Mouse (Mus musculus): ENCODE results near the gene Hip1r.

Gene Hip1r

GRCm38 (mm10) chr5:124019348-124020216 lies 46.2 kb downstream of the Hip1r start:
- DNase-seq: peak; percentile 47

- no peak for DNase-seq
These were observed 47.7 kb downstream of the Hip1r start for GRCm38 (mm10) chr5:124021148-124021547.

GRCm38 (mm10) chr5:124021701-124022100 lies 48.3 kb downstream of the Hip1r start:
- no peak for DNase-seq

- no peak for DNase-seq
These were observed 48.9 kb downstream of the Hip1r start for GRCm38 (mm10) chr5:124022365-124022764.

DNA sequence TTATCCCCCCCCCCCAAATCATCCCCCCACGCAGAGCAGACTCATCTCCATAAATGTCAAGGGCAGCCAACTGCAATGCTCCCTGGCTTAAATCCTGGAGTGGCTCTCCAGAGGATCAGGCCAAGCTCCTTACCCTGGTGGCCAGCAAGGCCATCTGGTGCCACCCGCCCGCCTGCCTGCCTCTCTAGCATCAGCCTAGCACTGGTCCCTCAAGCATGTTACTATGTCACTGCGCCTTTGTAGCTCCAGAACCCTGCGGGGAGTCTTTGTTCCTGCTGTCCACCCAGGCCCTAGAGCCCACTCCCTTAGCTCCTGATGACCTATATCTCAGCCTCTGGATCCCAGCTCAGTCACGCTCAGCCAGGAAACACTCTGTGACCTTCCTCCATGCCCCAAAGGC lies 51.2 kb downstream of the Hip1r start:
- no peak for DNase-seq

GRCm38 (mm10) chr5:124025146-124025545 lies 51.7 kb downstream of the Hip1r start:
- DNase-seq: no peak

DNA sequence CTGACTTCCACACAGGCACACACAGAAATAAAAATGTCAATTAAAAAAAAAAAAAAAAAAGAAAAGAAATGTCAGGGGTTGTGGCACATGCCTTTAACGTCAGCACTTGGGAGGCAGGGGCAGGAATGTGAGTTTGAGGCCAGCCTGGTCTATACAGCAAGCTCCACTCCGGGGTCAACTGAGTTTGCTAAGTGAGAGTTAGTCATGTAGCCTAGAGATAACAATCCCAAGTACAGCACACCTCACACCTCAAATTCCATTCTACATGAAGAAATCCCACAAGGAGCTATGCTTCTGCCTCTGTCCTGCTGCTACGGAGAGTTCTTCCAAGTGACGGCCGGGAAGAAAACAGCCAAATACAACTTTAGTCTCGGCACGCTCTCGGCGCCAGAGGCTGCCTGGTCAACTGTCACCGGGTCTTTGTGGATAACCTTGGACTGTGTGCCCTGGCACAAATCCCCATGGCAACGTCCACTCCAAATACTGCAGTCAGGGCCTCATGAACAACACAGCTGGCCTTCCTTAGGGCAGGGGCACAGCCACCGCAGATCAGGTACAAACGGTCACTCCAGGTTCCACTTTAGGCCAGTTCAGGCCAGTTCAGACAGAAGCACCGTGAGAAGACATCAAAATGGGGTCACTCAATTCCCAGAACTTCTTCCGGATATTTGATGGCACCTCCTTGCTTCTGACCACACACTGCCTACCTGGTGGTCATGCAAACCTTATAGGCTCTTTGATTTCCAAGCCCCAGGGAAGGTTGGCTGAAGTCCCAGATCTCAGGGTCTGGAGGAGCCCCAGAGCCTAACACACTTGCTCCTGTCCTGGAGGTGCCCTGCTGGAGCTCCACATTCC lies 52.4 kb downstream of the Hip1r start:
- no peak for DNase-seq

DNA sequence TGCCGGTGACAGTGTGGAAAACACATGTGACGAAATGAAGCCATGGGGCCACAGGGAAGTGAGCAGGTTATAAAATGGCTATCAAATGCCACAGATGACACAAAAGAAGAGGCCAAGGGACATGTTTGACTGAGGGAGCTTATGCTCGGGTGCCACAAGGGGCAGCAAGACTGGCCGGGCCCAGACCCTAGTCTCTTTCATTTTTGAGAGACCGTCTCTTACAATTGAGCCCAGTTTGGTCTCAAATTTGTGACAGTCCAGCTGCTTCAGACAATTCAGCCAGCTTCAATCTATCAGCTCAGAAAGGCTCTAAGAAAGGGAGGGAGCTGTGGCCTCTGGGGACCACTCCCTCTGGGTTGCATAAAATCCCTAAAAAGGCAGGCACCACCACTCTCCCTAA lies 53.1 kb downstream of the Hip1r start:
- no peak for DNase-seq

GRCm38 (mm10) chr5:124027702-124028470 lies 54.5 kb downstream of the Hip1r start:
- no peak for DNase-seq

DNA sequence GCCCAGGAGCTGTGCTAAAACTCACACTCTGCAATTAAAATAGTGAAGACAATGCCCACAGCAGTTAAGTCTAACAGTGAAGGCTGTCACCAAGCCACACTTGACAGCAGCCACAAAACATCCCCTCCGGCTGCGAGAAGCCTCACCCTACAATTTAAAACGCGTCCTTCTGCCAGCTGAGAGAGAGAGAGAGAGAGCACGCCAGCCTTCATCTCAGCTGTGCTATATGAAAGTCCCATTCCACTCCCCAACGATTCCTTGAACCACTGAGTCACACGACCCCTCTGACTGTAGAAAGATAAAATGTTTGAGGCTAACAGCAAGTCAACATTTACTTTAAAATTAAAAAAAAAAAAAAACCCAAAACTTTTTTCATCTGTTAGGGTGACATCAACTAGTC lies 55.3 kb downstream of the Hip1r start:
- DNase-seq: no peak

DNA sequence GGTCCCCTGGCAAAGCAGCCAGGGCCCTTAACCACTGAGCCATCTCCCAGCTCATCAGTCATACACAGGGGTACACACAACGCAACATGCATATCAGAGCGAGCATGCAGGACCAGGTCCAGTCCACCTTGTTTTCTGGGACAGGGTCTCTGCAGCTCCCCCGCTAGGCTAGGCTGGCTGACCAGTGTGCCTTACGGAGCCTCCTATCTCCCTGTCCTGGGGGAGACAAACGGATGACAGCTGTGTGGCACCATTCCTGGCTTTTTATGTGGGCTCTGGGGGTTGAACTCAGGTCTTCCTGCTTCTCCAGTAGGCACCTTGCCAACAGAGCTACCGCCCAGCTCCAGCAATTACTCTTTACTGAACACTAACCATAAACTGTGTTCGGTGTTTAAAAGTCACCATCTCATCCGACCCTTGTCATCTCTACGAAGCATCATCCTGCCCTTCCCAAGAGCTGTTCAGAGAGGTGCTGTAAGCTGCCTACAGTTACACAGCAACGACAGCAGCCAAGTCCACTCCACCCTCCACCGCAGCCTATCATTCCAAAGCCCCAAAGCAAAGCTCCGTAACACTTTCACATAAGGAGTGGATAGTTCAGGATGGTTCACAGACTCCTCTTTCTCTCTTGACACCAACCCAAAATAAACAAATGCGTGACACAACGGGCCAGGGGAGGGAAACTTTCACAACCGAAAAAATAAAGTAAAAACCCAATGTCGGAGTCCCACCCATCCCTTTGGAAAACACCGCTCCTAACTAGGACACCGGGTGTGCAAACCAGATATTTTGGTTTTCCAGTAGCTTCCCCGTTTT lies 56.0 kb downstream of the Hip1r start:
- no peak for DNase-seq

GRCm38 (mm10) chr5:124030386-124031067 lies 57.1 kb downstream of the Hip1r start:
- no peak for DNase-seq

DNA sequence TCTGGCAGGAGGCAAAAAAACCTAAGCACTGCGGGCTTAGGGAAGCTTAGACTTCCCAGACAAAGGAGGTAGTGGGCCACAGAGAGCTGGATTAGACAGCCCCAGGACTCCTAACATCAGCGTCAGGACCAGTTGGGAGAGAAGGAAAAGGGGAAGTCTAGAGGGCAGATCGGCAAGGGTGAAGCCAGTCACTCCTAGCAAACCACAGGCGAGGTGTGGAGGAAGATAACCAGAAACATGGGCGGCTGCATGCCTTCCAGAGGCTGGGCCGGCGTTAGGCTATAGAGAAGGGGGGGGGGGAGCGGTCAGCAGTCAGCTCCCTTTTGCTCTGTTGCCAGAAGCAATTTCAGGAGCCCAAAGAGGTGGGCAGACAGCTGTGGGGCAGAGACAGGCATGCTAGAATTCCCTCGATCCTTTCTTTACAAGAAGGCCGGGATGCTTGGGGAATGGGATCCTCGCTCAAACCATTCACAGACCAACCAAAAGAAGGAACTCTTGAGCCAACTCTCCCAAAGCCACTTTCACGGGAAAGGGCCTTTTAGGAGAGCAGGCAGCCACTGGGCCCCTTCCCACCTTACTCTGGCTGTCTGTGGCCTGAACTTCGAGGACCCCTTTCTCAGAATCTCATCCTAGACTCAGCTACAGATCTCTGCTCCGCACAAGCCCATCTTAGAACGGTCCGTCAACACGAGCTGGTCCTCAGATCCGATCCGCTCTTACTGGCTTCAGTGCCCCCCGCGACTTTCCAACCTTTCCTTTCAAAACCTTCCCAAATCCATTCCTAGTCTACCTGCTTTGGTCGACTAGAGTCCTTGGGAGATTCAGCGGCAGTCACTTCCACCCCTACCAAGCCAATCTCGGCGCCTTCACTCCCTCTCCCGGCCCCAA lies 57.9 kb downstream of the Hip1r start:
- no peak for DNase-seq

- DNase-seq: peak; percentile 95
These were observed 58.6 kb downstream of the Hip1r start, which contains the start of gene Vps37b for GRCm38 (mm10) chr5:124032001-124032508. Gene Vps37b (minus strand): TSS chr5:124032270.

DNA sequence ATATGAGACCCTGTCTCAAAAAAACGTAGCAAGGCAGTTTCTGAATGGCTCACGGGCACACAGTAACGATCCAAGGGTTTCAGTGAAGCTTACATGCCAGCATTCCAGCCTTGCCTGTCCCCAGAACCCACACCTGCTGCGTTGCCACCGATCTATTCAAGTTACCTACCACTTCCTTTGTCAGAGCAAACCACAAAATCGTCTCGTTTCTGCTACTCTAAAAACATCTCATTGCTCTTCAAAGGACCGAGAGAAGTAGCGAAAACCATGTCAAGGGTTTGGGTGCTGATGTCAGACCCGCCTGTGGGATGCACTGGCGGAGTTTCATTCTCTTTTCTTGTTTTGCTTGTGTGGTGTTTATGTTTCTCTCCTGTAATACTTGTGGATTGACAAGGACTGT lies 61.0 kb downstream of the Hip1r start:
- no peak for DNase-seq

DNA sequence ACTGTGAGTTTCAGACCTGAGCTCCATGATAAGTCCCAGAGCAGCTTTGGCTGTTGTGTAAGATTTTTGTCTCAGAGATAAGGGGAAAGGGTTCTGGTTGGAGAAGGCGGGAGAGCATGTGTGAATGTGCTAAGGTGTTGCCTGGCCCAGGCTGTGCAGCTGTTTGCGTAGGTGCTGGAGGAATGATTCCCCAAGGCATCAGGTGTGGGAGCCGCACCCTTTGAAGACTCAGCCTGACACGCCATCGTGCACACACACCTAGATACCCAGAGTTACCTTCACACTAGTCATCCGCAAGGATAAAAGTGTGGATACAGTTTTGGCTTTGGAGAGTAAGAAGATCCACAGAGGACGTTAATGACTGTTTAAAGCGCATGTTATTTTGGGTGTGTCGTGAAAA lies 62.0 kb downstream of the Hip1r start:
- no peak for DNase-seq

DNA sequence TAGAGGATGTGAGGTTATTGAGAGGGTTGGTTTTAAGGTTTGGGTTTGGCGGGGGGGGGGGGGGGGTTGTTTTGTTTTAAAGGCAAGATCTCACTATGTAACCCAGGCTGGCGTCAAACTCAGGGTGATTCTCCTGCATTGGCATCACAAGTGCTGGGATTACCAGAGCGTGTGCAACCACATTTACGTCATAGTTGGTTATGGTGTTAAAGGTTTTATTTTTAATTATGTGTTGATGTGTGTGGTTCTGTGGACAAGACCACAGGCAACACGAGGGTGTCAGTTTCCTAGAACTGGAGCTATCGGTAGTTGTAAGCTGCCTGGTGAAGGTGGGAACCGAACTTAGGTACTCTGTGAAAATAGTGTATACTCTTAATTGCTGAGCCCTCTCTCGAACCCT lies 62.4 kb downstream of the Hip1r start:
- DNase-seq: no peak

DNA sequence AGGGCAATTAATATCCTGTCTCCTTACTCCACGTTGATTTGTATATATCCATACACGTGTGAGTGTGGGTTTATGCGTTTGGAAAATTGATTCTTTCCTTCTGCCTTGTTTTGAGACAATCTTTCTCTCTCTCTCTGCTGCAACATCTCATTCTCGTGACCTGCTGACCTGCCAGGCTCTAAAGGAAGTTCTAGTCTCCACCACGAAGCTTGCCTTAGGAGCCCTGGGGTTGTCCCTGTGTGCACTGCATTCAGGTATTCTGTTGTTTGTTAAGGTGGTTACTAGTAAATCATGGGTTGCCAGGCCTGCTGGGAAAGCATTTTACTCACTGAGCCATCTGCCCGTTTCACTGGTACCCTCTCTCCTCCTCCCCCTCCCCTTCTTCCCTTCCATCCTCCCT lies 62.9 kb downstream of the Hip1r start:
- no peak for DNase-seq

- DNase-seq: no peak
These were observed 63.4 kb downstream of the Hip1r start for GRCm38 (mm10) chr5:124036836-124037235.

DNA sequence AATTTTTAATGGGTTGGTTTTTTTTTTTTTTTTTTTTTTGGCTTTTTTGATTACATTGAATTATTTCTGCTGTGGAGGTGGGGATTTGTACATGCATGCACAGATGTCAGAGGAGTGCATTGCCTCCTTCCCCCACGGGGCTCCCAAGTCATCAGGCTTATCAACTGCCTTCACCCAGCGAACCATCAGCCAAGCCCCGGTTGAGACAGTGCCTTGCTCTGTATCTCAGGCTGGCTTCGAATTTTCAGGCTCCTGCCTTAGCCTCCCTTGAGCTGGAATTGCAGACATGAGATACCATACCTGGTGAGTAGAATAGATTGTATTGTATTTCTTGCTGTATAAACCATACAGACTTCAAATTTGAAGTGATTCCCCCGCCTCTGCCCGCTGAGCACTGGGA lies 66.2 kb downstream of the Hip1r start:
- DNase-seq: no peak
